ENCODE assay signal across 12 mouse cellular contexts in the genomic region with DNA sequence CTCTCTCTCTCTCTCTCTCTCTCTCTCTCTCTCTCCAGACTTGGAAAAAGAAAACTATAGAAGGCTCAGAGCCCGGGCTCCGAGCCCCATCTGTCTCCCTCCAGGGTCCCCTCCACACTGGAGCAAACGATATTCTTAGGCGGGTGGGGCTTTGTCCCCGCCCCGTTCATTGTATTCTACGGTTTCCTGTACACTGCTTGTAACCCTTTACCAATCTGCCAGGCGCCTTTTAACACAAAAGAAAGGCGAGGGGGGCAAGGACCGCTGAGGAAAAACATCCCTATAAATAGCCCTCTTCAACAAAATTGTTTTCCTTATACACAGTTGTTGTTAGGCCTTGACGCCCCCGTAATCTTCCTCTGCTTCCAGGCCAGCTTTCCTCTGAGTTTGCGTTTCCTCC. TPM values are rescaled to one million over a fixed set of nuclear protein-coding genes. Genes with fewer than 3 reads are reported as not detected.
DNase-seq lines count a peak whose midpoint lies in the region; ATAC-seq and TF ChIP-seq lines count a peak whose summit lies in the region.
"Had no signal": no experiment of that assay in that cellular context is flagged by ENCODE, and none has a peak within 500 bp of the region (broad histone marks: within the 10 kb centered on the region; RNA-seq: fewer than 3 reads in every experiment).

No protein-coding gene starts in this region.

- H3K27me3 ChIP-seq in heart, embryonic 12.5 days (replicated peaks): no peaks in the 10 kb centered on the region
- H3K27me3 ChIP-seq in kidney, embryonic 16.5 days (ENCODE audit: insufficient read depth, low read length): no peaks in the 10 kb centered on the region
- H3K27me3 ChIP-seq: midbrain, embryonic 13.5 days had no signal

- peak overlapping the region; percentile 68; the same call in 1 of the 2 replicates for H3K27ac ChIP-seq in layer of hippocampus, adult 2 months
- no peak overlapping the region for H3K27ac ChIP-seq in heart, embryonic 12.5 days (ENCODE audit: poor library complexity, severe bottlenecking)
- peak overlapping the region; percentile 25; the same call in 1 of the 2 replicates for H3K27ac ChIP-seq in kidney, embryonic 16.5 days (ENCODE audit: low read length)
- H3K27ac ChIP-seq: midbrain, embryonic 13.5 days had no signal

- no peaks in the 10 kb centered on the region for H3K36me3 ChIP-seq in heart, embryonic 12.5 days
- no peaks in the 10 kb centered on the region for H3K36me3 ChIP-seq in kidney, embryonic 16.5 days (ENCODE audit: insufficient read depth, low read length)
- H3K36me3 ChIP-seq: G1E; midbrain, embryonic 13.5 days had no signal

- H3K4me1 ChIP-seq in heart, embryonic 12.5 days (replicated peaks): peaks cover 16% of the 10 kb centered on the region; the same call in 1 of the 2 replicates
- H3K4me1 ChIP-seq in kidney, embryonic 16.5 days (ENCODE audit: insufficient read depth, low read length): peaks cover 4% of the 10 kb centered on the region; the same call in 1 of the 2 replicates
- H3K4me1 ChIP-seq: midbrain, embryonic 13.5 days had no signal

- intact Hi-C loops in gastrocnemius, postnatal 14 days (cut with DNase I; ENCODE audit: low total_unique reads): no loop called here

- H3K4me2 ChIP-seq in heart, embryonic 12.5 days: peak overlapping the region; percentile 15
- no peak overlapping the region for H3K4me2 ChIP-seq in kidney, embryonic 16.5 days (replicated peaks; ENCODE audit: low read depth, low read length)
- H3K4me2 ChIP-seq: midbrain, embryonic 13.5 days had no signal

- H3K9me3 ChIP-seq in heart, embryonic 12.5 days (replicated peaks): no peaks in the 10 kb centered on the region
- peaks cover 4% of the 10 kb centered on the region; the same call in 1 of the 2 replicates for H3K9me3 ChIP-seq in kidney, embryonic 16.5 days (ENCODE audit: low read length)
- H3K9me3 ChIP-seq: G1E; midbrain, embryonic 13.5 days had no signal

- TF ChIP-seq CTCF in layer of hippocampus, adult 2 months (conservative IDR thresholded peaks at IDR 0.05): no peak

- ATAC-seq in heart, embryonic 12.5 days (ENCODE audit: insufficient number of reproducible peaks, low FRiP score): peak; percentile 35; the same call in 1 of the 2 replicates
- no peak for ATAC-seq in kidney, embryonic 16.5 days (ENCODE audit: low FRiP score, low TSS enrichment)
- ATAC-seq: forebrain, embryonic 16.5 days; midbrain, embryonic 13.5 days had no signal

- 43% methylated on average over 13 of the region's 13 CpGs for WGBS in heart, embryonic 12.5 days
- 67% methylated on average over 13 of the region's 13 CpGs for WGBS in kidney, embryonic 16.5 days

- H3K9ac ChIP-seq in heart, embryonic 12.5 days: no peak overlapping the region
- no peak overlapping the region for H3K9ac ChIP-seq in kidney, embryonic 16.5 days (replicated peaks; ENCODE audit: low read length)
- H3K9ac ChIP-seq: midbrain, embryonic 13.5 days had no signal

- DNase-seq in layer of hippocampus, adult 2 months (ENCODE audit: low spot score in 2 of 2): no peak
- no peak for DNase-seq in layer of hippocampus, postnatal 14 days (ENCODE audit: low spot score in 2 of 2)
- peak; percentile 61 for DNase-seq in lung, postnatal 25 days (ENCODE audit: low spot score)
- DNase-seq in yolk sac, embryonic 10.5 days (ENCODE audit: low spot score): no peak
- no peak for DNase-seq in urinary bladder, postnatal 36 days (ENCODE audit: low spot score in 2 of 2)
- no peak for DNase-seq in gastrocnemius, postnatal 14 days
- DNase-seq: adrenal gland, adult 2 months had no signal

- no peak overlapping the region for H3K4me3 ChIP-seq in layer of hippocampus, adult 2 months
- H3K4me3 ChIP-seq in heart, embryonic 12.5 days: no peak overlapping the region
- H3K4me3 ChIP-seq in kidney, embryonic 16.5 days (ENCODE audit: low read length): no peak overlapping the region
- H3K4me3 ChIP-seq: midbrain, embryonic 13.5 days had no signal

RNA-seq across cellular contexts. Expression of gene Arhgap31, which starts 11.9 kb away (rescaled TPM):
- 10 to 100 TPM; 17.9 to 18.5 TPM for total RNA-seq in layer of hippocampus, adult 2 months (2021)
- 10 to 100 TPM; 24.1 to 25.4 TPM for total RNA-seq in layer of hippocampus, postnatal 14 days (2021)
- 43.1 and 47.7 TPM in 2 replicates for polyA plus RNA-seq in heart, embryonic 12.5 days (2016; fragmentation: Nextera tagmentation; extraction: Ambion mirVana)
- 10.8 and 13.3 TPM in 2 replicates for polyA plus RNA-seq in kidney, embryonic 16.5 days (2015; fragmentation: Nextera tagmentation; extraction: Ambion mirVana)
- 10 to 100 TPM; 20.8 to 22.6 TPM for total RNA-seq in gastrocnemius, postnatal 14 days (2021)

RNA-seq across cellular contexts. Expression of gene B4galt4, which starts 17.1 kb away (rescaled TPM):
- total RNA-seq in layer of hippocampus, adult 2 months (2021): 10 to 100 TPM; 34.3 to 39.7 TPM
- 10 to 100 TPM; 28.1 to 35.9 TPM for total RNA-seq in layer of hippocampus, postnatal 14 days (2021)
- polyA plus RNA-seq in heart, embryonic 12.5 days (2016; fragmentation: Nextera tagmentation; extraction: Ambion mirVana): 26.6 and 29.8 TPM in 2 replicates
- 32.7 and 34.5 TPM in 2 replicates for polyA plus RNA-seq in kidney, embryonic 16.5 days (2015; fragmentation: Nextera tagmentation; extraction: Ambion mirVana)
- total RNA-seq in gastrocnemius, postnatal 14 days (2021): 1 to 10 TPM; 3.6 to 5.7 TPM
- total RNA-seq: G1E had no signal
- polyA plus RNA-seq: G1E had no signal

Comparison
In these comparisons a context has a peak if more than half of its experiments do, and no peak if none do; other contexts are left out.
1. RNA of gene B4galt4, which starts 17.1 kb away (total RNA-seq): 34.3 to 39.7 TPM in layer of hippocampus, adult 2 months and 28.1 to 35.9 TPM in layer of hippocampus, postnatal 14 days; 3.6 to 5.7 TPM in gastrocnemius, postnatal 14 days; every median in the first group is over 4 times any median in the second.